Mouse (Mus musculus) left cerebral cortex, postnatal 25 days (tissue): ENCODE measurements around the gene Sez6l. TPM values are rescaled to one million over a fixed set of nuclear protein-coding genes. Genes with fewer than 3 reads are reported as not detected.
A peak's percentile ranks its signal among the peaks of the same experiment; 100 is the strongest.

Experiments
- DNase-seq, 2 experiments: peaks; one replicate each; pipeline ENCODE4 v3.0.0; 2022; ENCODE audit warnings: low spot score in 2 of 2, mixed read lengths in 1 of 2
- intact Hi-C: fragments of 180-260 bp; cut with DNase I; formaldehyde crosslinking; loops from one replicate; pipeline ENCODE4 v1.15.1; 2025
- total RNA-seq, 2 experiments: library from RNA; stranded (reverse); gene quantifications; 2 replicates each; pipeline ENCODE4 v1.2.3; 2021

The Sez6l gene
- total RNA-seq, 2 experiments from 2014 or later: 153 to 166 TPM

DNA sequence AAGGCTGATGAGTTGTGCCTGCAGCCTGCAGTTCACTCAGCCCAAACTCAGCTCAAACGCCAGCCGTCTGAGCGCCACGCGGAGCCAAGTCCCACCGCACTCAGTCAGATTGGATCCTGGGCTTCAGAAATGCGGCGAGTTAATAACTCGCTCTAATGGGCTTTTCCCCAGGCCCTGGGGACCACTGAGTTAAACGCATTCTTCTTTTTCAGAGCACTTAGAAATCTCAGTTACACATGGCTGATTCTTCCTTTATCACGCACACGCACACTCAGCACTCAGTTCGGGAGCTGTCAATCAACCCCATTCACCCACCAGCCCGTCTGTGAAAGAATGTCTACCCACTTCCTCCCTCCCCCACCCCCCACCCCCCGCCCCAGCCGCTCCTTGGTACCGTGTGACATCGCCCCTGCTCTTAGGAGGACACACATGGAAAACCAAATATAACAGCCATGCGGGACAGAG lies 95.0 kb downstream of the Sez6l start:
- intact Hi-C loops: no loop called here
- no peak for DNase-seq

DNA sequence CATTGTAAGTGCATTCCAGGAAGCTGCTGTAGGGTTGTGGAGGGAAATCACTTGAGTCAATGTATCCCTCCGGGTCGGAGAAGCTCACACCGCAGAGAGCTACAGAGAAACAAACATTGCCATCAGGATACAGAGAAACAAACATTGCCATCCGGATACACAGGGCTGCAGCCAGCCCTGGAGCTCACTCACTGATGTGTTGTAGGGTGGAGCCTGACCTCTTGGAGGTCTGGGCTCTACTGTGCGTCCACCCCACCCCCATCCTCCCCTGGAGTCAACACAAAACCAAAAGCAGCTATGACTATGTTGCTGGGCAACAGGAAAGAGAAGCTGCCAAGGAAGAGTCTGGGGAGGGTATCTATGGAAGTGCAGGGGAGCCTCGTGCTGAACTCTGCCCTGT lies 103.5 kb downstream of the Sez6l start:
- DNase-seq: no peak
- intact Hi-C loops: loop anchor here (5.0 kb wide), 1 partner anchor 174 kb away; no protein-coding TSS in a partner anchor

DNA sequence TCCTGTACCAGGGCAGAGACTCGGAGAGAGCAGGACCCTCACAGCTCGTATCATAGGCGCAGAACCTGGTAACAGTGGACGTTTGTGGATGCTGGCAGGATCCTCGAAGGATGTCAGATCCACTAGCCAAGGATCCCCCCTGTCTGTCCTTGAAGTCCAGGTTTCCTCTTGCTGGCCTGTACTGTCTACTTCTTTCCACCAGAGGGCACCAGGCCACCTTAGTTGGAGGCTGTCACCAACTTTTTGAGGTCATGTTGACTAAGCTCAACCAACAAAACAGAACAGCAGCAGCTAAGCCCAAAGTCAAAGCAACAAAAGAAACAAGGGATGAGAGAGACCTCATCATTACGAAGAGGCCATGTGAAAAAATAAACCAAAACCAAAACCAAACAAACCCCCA lies 106.8 kb downstream of the Sez6l start:
- intact Hi-C loops: loop anchor here (5.0 kb wide), 1 partner anchor 177 kb away; no protein-coding TSS in a partner anchor
- peak; percentile 65 to 72 for DNase-seq

DNA sequence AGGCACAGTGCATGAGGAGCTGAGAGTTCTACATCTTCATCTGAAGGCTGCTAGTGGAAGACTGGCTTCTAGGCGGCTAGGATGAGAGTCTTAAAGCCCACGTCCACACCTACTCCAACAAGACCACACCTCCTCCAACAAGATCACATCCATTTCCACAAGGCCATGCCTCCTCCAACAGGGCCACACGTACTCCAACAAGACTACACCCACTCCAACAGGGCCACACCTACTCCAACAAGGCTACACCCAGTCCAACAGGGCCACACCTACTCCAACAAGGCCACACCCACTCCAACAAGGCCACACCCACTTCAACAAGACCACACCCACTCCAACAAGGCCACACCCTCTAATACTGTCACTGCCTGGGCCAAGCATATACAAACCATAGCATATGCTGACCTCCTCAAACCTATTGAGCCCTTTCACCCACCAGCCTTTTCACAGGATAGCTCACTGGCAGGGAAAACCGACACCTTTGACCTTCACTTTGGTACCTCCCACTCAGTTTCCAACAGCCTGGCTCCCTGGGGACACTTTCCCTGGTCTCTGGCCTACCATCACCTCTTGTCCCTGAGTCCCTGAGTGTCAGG lies 107.9 kb downstream of the Sez6l start:
- intact Hi-C loops: loop anchor here (2.0 to 10.0 kb wide), 3 partner anchors 106 to 586 kb away; no protein-coding TSS in a partner anchor
- DNase-seq: no peak

DNA sequence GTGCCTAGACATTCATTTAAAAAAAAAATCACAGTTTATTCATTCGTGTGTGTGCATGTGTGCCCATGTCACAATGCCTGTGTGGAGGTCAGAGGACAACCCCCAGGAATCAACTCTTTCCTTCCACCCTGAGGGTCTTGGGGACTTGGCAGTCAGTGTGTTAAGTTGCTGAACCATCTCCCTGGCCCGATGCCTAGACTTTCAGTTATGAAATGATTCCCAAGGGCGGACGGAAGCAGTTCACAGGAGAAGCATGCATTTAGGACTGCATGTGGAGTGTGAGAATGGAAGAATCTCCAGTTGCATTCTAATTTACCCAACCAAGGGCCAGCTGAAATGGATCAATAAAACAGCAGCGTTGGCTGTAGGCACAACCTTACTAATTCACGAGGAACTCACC lies 110.7 kb downstream of the Sez6l start:
- intact Hi-C loops: loop anchor here (5.0 to 10.0 kb wide), 2 partner anchors 396 to 588 kb away; no protein-coding TSS in a partner anchor
- DNase-seq: peak in 1 of 2 experiments; percentile 40

DNA sequence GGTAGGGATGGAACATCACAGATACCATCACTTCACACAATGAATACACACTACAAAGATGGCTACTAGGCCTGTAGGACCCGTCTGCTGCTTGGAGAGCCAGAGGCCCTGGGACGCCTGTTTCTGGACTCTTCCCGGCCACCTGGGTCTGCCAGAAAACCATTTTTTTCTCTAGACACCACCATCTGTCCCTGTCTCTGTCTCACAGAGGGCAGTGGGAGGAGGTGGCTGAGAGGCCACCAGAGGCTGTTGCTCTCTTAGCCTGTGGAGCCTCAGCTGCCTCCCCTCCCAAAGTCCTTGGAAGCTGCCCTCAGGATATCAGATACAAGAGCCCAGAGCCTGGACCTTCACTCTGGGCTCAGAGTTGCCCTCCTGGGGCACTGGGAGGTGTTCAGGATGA lies 117.1 kb downstream of the Sez6l start:
- intact Hi-C loops: loop anchor here (5.0 to 10.0 kb wide), 2 partner anchors 117 to 595 kb away; partner anchors contain the start of gene Sez6l
- DNase-seq: no peak

DNA sequence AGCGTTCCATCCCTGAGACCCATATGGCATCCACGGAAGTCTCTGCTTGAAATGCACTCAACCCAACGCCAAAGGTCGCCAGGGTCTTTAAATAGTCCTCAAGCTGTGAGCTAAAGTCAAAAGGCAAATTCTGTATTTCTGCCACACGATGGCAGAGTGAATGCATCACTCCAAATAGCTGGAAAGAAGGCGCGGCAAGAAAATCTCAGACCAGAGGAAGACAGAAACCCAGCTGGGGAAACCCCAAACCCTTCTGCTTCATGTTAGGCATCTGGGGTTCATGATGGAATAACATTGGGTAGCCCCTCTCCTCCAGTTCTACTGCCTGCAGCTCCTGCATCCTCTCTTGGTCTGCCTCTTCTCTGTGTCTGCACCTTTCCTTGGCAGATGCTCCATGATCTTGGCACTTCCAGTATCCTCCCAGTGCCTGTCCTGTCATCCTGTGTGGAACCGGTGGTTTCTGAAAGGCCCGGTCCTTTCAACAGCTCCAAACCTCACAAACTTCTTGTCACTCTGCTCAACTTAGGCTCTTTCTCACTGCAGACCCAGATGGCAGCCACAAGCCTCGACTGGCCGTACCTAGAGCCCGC lies 121.9 kb downstream of the Sez6l start:
- DNase-seq: peak in 1 of 2 experiments; percentile 62
- intact Hi-C loops: loop anchor here (5.0 kb wide), 1 partner anchor 122 kb away; the partner anchor contains the start of gene Sez6l

DNA sequence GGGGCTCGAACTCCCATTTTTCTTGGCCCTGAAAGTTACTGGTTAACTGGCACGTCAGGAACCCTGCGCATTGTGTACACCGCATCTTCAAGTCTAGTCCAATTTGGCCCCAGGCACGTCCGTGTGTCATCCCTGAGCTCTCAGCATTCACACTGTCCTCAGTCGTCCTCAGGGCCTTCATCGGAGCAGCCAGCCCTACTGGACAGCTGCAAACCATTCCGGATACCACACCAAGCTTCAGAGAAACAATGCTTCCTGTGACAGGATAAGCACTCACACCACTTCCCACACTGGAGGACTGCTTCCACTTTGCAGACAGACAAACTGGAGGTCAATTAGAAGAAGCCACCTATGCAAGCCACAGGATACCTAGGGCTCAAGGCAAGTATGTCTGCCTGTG lies 123.9 kb downstream of the Sez6l start:
- intact Hi-C loops: no loop called here
- no peak for DNase-seq

DNA sequence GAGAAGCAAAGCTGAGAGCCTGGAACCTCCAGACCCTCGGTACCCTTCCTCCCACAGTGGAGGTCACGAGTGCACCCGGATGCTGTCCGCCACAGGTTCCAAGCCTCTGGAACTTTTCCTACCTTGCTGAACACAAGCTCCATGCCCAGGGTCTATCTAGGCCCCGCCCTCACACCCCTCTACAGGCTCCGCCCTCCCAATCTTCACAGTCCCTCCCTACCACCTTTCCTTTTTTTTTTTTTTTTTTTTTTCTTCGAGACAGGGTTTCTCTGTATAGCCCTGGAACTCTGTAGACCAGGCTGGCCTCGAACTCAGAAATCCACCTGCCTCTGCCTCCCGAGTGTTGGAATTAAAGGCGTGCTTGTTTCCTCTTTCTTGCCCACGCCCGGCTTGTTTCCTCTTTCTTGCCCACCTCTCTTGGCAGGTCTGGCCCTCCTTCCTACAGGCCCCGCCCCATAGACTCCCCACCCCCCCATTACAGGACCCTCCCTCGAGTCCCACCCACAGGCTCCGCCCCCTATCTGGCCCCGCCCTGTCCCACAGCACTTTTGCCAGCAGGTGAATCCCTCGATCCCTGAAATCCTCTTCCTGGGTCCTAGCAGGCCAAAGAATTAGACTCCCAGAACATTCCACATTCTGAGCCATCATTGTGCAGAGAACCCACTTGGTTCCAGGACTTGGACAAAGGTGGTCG lies 128.1 kb downstream of the Sez6l start, which contains the start of gene Gm6588:
Gene Gm6588 (plus strand): TSS at position 680 of the 694 bp plus-strand sequence.
- intact Hi-C loops: no loop called here
- no peak for DNase-seq

DNA sequence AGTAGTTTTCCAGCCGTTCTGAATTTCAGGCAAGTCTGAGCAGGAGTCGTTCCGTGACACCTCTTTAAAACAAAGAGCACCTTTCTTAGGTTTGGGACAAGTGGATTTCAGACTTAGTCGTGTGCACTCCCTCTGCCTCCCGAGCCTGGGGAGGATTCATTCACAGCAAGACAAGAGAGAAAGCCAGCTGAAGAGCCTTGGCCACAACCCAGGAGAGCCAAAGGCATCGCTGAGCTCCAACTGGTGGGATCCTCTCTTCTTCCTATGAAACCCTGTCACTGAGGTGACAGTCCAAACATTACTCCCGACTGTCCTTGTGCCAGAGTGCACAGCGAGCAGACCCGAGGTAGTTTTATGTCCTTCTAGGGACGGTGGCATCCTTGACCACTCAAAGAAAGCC lies 138.4 kb downstream of the Sez6l start:
- intact Hi-C loops: loop anchor here (10.0 kb wide), 1 partner anchor 616 kb away; no protein-coding TSS in a partner anchor
- DNase-seq: no peak

DNA sequence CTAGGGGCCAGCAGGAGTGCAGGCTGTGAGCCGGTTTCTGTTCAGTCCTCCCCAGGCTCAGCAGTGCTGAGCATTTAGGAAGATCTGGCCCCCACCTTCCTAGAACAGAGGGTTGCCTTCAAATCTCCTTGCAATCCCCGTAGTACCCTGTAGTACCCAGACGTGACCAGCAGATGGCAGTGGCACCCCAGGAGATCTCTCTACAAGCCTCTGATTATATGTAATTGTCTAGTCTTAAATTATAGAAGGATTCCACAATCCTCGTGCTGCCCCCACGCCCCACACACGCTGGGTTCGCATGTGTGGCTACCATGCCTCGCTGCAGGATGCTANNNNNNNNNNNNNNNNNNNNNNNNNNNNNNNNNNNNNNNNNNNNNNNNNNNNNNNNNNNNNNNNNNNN lies 144.0 kb downstream of the Sez6l start:
- peak; percentile 84 to 91 for DNase-seq
- intact Hi-C loops: loop anchor here (5.0 to 10.0 kb wide), 2 partner anchors 429 to 622 kb away; no protein-coding TSS in a partner anchor

DNA sequence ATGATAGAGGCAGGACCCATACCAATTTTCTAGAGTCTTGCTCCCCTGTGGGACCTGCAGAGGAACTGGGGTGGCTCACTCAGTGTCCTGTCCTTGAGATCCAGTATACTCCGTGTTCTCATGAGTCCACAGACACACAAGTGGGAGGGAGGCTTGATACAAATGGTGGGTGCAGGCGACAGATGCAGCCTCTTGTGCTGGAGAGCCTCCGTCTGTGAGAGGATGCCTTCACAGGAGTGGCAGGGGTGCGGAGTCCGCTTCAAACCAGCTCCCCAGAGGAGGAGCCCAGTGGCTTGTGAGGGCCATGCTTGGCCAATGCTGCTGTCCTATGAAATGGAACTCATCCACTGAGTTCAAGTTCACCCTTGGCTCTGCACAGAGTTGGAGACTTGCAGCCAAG lies 145.0 kb downstream of the Sez6l start:
- intact Hi-C loops: loop anchor here (5.0 to 10.0 kb wide), 2 partner anchors 430 to 623 kb away; no protein-coding TSS in a partner anchor
- peak in 1 of 2 experiments; percentile 64 for DNase-seq

DNA sequence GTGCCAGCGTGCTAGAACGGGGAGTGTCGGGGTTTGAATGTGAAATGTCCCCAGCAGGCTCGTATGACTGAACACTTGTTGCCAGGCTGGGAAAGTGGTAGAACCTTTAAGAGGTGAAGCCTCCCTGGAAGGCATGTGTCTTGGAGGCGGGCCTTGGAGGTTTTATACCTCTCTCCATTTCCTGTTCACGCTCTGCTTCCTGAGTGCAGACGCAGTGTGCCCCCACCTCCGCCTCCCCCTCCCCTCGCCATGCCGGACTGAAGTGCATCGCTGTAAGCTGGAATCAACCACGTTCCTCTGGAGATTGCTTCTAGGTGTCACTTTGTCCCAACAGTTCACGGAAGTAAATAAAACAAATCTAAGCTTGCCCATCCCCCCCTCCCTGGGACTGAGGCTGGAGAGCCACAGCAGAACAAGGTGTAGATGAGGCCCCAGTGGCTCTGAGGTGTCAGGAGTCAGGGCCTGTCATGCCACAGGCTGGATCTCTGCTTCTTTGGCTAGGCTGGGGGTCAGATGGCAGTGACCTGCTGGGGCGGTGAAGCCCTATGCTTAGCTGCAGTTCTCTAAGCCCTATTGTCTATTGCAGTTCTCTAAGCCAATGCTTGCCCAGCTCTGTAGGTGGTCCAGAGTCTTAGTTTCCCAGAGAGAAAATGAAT lies 145.7 kb downstream of the Sez6l start:
- intact Hi-C loops: loop anchor here (5.0 to 10.0 kb wide), 2 partner anchors 431 to 624 kb away; no protein-coding TSS in a partner anchor
- DNase-seq: no peak

DNA sequence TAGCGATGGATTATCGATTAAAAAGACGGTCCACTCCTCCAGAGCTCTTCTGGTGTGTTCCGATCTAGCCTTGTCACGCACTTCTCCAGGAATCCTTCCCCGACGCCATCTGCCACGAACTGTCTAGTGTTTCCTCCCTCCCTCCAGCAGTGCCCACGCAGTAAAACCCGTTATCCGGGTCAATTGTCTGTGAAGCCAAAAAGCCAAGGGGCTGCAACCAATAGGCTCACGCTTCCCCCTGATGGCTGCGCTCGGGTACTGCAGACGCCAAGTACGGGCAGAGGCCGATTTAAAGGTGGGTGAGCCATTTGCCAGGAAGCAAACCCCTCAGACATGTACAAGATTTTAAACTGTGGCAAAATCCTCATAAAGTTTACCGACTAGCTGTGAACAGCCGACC lies 148.0 kb downstream of the Sez6l start:
- intact Hi-C loops: loop anchor here (5.0 to 10.0 kb wide), 3 partner anchors 64 to 187 kb away; partner anchors contain the start of genes Hps4 and Srrd
- DNase-seq: peak; percentile 68 to 70

DNA sequence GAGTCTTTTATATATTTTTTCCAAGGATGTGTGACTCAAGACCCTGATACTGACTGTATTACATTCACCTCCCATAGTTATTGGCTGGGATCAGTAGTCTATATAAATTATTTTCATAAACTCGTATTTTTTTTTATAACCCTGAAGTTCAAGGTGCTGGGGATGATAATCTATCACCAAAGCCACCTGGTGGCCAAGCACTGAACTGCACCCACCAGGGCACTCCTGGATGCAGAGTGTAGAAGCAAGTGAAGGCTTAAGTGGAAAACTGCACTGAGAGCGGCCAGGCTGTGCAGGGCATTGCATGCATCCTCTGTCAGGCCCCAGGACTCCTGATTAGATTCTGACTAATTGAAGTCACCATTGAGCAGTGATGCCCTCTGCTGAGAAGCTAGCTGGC lies 149.7 kb downstream of the Sez6l start:
- intact Hi-C loops: loop anchor here (2.0 to 10.0 kb wide), 4 partner anchors 32 to 185 kb away; partner anchors contain the start of genes Asphd2, Hps4 and Srrd
- DNase-seq: peak; percentile 57 to 70

DNA sequence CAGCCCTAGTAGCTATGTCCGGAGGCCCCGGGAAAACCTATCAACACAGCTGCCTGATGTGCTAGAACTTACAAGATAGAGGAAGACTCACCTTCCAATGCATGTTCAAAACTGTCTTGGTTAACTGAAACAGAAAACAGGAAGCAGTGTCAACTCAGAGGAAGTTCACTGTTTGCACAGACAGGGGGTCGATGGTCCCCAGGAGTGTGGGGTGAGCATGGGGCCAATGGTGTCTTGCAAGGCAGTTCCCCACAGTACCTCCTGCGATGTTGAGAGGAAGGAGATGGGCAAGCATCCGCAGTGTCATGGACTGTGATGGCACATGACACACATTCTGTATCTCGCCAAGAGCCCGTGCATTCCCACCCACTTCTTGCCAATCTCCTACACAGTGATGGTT lies 150.3 kb downstream of the Sez6l start:
- no peak for DNase-seq
- intact Hi-C loops: loop anchor here (2.0 to 10.0 kb wide), 4 partner anchors 32 to 184 kb away; partner anchors contain the start of genes Asphd2, Hps4 and Srrd

DNA sequence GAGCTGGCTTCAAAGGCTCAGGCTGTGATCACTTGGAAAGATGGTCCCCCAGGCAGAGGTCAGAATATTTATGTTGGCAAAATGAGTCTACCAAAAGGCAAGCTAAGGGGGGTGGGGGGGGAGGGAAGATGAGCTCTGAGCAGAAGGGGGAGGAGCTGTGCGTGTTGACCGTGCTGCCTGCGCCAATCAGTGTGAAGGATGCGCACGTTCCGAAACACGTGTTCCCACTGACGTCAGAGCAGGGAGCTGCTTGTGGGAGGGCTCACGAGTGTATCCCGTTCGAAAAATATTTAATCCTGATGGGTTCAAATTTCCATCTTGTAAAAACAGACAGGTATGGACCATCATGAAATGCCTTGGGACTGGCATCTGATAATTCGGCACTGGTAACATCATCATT lies 157.4 kb downstream of the Sez6l start:
- DNase-seq: no peak
- intact Hi-C loops: no loop called here

DNA sequence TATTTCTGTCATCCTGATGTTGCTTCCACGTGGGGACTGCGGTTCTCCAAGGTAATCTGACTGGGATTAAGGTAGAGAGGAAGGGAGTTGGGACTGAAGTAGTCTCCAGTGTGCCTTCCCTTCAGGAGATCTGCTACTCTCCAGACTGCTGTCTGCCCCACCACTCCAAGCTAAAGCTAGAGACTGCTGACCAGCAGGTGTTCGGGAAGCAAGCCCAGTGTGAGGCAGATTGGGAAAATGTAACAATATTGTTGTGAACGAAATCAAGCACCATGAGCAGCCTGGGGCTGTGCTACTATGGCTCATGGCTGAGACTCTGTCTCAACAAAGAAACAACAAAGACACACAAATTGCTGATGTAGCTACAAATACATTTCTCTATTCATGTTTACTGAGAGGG lies 159.0 kb downstream of the Sez6l start:
- no peak for DNase-seq
- intact Hi-C loops: no loop called here

DNA sequence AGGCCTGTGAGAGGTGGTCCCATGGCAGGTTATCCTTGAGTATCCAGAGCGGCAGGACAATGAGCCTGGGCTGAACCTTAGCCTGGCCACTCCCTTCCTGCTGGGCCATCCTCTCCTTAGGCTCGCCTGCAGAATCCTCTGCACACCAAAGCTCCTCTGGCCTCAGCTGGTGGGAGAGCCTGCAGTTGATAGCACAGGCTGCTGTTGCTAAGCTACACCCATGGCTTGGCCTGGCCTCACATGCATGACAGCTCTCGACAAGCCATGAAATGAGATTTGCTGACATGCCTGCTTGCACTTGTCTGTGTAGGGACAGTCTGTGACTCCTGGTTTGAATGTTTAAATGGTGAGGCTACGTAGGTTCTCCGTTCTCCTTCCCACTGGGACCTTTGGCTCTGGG lies 160.3 kb downstream of the Sez6l start:
- DNase-seq: no peak
- intact Hi-C loops: no loop called here
